Mouse (Mus musculus) layer of hippocampus, postnatal 25 days (tissue): ENCODE results near the gene Ncam1. TPM values are rescaled to one million over a fixed set of nuclear protein-coding genes. Genes with fewer than 3 reads are reported as not detected.
A peak's percentile ranks its signal among the peaks of the same experiment; 100 is the strongest.

Experiments used
- DNase-seq, 2 experiments: peaks; one replicate each; pipeline ENCODE4 v3.0.0; 2022; ENCODE audit warnings: mixed read lengths in 2 of 2, low spot score in 1 of 2; ENCODE audit errors: extremely low spot score in 1 of 2
- total RNA-seq, 2 experiments: library from RNA; stranded (reverse); gene quantifications; 2 replicates each; pipeline ENCODE4 v1.2.3; 2021

Gene Ncam1
- 100 to 1,000 TPM; 302 to 334 TPM for total RNA-seq

GRCm38 (mm10) chr9:49798806-49799205 lies at the start of gene Ncam1:
Ncam1 (minus strand) TSS chr9:49798925.
- DNase-seq, result peak; percentile 93 to 94

- no peak for DNase-seq
Measured at GRCm38 (mm10) chr9:49834013-49834412, 35.3 kb upstream of the Ncam1 start.

- DNase-seq, result no peak
Measured at GRCm38 (mm10) chr9:49827671-49828070, 28.9 kb upstream of the Ncam1 start.

GRCm38 (mm10) chr9:49816115-49816650 lies 17.5 kb upstream of the Ncam1 start:
- no peak for DNase-seq

- no peak for DNase-seq
Measured at GRCm38 (mm10) chr9:49814442-49814841, 15.7 kb upstream of the Ncam1 start.

- DNase-seq, result no peak
Measured at GRCm38 (mm10) chr9:49803222-49803621, 4.5 kb upstream of the Ncam1 start.

GRCm38 (mm10) chr9:49797821-49798571 lies 729 bp downstream of the Ncam1 start:
- peak; percentile 55 to 71 for DNase-seq

GRCm38 (mm10) chr9:49797508-49797820 lies 1.3 kb downstream of the Ncam1 start:
- DNase-seq, result no peak

- peak; percentile 66 to 86 for DNase-seq
Measured at GRCm38 (mm10) chr9:49796618-49797507, 1.9 kb downstream of the Ncam1 start.

- no peak for DNase-seq
Measured at GRCm38 (mm10) chr9:49795881-49796280, 2.8 kb downstream of the Ncam1 start.

- DNase-seq, result no peak
Measured at GRCm38 (mm10) chr9:49793987-49794550, 4.7 kb downstream of the Ncam1 start.

GRCm38 (mm10) chr9:49793241-49793640 lies 5.5 kb downstream of the Ncam1 start:
- DNase-seq, result no peak

- no peak for DNase-seq
Measured at GRCm38 (mm10) chr9:49792646-49793045, 6.1 kb downstream of the Ncam1 start.

- DNase-seq, result no peak
Measured at GRCm38 (mm10) chr9:49781016-49781772, 17.5 kb downstream of the Ncam1 start.

- DNase-seq, result no peak
Measured at GRCm38 (mm10) chr9:49777015-49777637, 21.6 kb downstream of the Ncam1 start.

GRCm38 (mm10) chr9:49766634-49767033 lies 32.1 kb downstream of the Ncam1 start:
- DNase-seq, result no peak

GRCm38 (mm10) chr9:49760571-49760970 lies 38.2 kb downstream of the Ncam1 start:
- no peak for DNase-seq

GRCm38 (mm10) chr9:49758436-49758835 lies 40.3 kb downstream of the Ncam1 start:
- DNase-seq, result no peak

- no peak for DNase-seq
Measured at GRCm38 (mm10) chr9:49757986-49758385, 40.7 kb downstream of the Ncam1 start.

GRCm38 (mm10) chr9:49757582-49757981 lies 41.1 kb downstream of the Ncam1 start:
- DNase-seq, result no peak
